In the genomic region with DNA sequence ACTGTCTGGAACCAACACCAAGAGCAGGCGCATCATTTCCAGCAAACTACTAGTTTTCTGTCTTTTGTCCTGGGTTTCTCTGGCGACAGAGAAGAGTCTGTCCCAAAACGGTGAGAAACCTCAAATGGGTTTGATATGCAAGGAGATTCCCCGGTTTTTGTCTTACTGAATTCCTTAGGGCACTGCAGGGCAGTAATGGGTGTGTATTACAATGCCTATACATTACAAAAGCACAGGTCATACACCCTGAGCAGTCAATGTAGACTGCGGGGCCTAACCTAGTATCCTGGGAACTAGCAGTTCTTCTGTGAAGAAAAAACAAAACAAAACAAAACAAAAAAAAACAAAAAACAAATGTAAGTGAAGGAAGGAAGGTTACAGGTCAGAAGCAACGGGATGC, we compare ENCODE assay signal across 15 mouse cellular contexts.
"Had no signal": no experiment of that assay in that cellular context is flagged by ENCODE, and none has a peak within 500 bp of the region (broad histone marks: within the 10 kb centered on the region; RNA-seq: fewer than 3 reads in every experiment).

No protein-coding gene starts in this region.

- H3K4me3 ChIP-seq: neural tube, embryonic 15.5 days; stomach, embryonic 15.5 days had no signal

- H3K4me2 ChIP-seq: neural tube, embryonic 15.5 days; stomach, embryonic 15.5 days had no signal

- H3K9me3 ChIP-seq: neural tube, embryonic 15.5 days; stomach, embryonic 15.5 days had no signal

- H3K36me3 ChIP-seq: neural tube, embryonic 15.5 days; stomach, embryonic 15.5 days had no signal

- DNase-seq: retina, postnatal 1 day; right cerebral cortex, adult 18-20 months; right cerebral cortex, postnatal 14 days; right cerebral cortex, postnatal 25 days; right cerebral cortex, postnatal 4 days; spleen, adult 18-20 months; thymus, adult 18-20 months; thymus, adult 2 months; thymus, postnatal 14 days; thymus, postnatal 25 days; thymus, postnatal 36 days; thymus, postnatal 4 days had no signal

- H3K9ac ChIP-seq: neural tube, embryonic 15.5 days; stomach, embryonic 15.5 days had no signal

- H3K27me3 ChIP-seq: stomach, embryonic 15.5 days had no signal

- H3K27ac ChIP-seq: stomach, embryonic 15.5 days; stomach, postnatal 0 days had no signal
